Mouse (Mus musculus) layer of hippocampus, postnatal 25 days (tissue): ENCODE measurements around the gene Gm17409. TPM values are rescaled to one million over a fixed set of nuclear protein-coding genes. Genes with fewer than 3 reads are reported as not detected.

Source experiments
- DNase-seq, 2 experiments: peaks; one replicate each; pipeline ENCODE4 v3.0.0; 2022; ENCODE audit warnings: mixed read lengths in 2 of 2, low spot score in 1 of 2; ENCODE audit errors: extremely low spot score in 1 of 2
- total RNA-seq, 2 experiments: library from RNA; stranded (reverse); gene quantifications; 2 replicates each; pipeline ENCODE4 v1.2.3; 2021

The Gm17409 gene
- total RNA-seq, 2 experiments from 2014 or later = not detected

DNA sequence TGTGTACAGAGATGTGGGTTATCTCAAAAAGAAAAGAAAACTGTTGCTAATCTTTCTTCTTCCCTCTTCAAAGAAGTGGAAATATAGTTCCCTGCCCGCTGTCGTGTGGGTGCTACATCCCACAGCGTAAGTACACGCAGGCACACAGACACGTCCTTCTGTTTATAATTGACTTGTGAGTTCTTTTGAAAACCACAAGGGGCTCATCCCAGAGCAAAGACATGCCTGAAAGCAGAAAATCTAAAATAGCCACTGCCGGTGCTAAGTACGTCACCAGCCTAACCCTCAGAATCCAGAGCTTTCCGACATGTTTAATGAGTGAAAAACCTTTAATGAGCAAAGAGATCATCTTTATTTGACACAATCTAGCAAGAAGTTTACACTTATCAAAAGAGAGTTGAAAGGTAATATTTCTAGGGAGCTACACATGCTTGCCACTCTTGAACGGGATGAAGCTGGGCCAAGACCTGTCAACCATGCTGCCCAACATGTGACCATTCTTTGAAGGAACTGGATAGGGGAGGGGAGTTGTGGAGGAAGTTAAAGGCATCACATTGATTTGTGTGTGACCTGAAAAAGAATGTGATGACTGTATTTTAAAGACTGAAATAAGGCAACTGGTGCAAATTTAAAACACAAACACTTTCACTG is 11.7 kb downstream of the Gm17409 start:
- DNase-seq = no peak

DNA sequence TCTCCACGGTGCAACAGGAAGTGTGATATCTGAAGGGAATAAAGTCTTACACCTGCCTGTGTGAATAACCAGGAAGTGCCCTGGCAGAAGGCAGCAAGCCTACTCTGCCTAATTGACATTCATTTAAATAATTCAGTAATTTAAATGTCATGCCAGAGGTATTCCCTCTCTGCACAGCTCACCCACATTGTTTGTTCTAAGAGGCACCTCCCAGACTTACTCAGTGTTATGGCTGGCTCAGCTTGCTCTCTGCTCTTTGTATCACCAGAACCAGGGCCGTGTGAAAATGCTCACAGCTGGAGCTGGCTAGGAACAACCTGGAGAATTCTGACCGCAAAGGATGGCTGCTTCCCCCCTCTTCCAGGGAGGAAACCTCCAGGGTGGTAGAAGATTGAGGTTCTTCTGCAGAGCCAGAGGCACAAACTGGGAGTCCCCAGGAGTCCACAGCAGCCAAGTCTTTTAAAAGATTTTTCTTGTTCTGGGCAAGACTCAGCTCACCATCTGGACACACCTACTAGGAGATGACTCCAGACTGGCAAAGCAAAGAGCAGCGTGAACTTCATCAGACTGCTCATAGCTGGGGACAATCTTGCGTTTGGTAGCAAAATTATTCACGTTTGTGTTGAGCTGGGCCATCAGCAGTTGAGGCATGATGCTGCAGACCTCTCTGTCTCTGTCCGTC is 14.5 kb downstream of the Gm17409 start:
- no peak for DNase-seq

- DNase-seq = no peak
Measured at GRCm38 (mm10) chr2:58485152-58485551, 15.2 kb downstream of the Gm17409 start.

- DNase-seq = no peak
Measured at GRCm38 (mm10) chr2:58485683-58486082, 15.8 kb downstream of the Gm17409 start.

DNA sequence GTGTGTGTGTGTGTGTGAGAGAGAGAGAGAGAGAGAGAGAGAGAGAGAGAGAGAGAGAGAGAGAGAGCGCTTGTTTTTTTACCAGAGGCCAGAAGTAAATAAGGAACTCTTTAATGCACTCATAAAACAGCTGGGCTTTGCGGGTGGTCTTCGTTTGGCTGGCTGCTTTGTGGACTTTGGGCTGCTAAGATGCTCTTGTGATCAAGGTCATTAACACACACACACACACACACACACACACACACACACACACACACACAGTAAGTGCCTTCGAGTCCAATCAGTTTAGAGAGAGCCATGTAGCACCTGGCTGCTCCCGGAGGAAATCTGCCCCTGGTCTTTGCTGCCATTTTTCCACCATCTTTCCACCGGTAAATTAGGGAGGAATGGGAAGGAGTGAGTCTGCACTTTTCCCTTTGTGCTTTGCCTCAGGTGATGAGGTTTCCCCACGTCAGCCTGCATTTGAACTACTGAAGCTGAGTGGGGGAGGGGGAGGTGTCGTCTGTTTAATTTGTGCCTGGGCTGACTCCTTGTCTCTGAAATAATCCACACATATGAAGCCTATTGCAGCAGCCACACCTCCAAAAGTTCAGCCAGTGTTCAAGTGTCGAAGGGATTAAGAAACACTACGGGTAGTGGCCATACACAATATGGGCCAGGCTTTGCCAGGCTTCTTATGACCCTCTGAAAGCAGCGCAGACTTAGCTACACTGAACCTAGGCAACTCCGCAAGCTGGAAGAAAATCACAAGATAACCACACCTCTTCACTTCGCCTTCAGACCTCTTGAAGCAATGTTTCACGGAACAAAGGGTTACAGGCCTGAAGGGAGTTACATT is 16.7 kb downstream of the Gm17409 start:
- DNase-seq = no peak

GRCm38 (mm10) chr2:58487279-58487560 is 17.3 kb downstream of the Gm17409 start:
- DNase-seq = no peak

- DNase-seq = no peak
Measured at GRCm38 (mm10) chr2:58488404-58488803, 18.5 kb downstream of the Gm17409 start.

DNA sequence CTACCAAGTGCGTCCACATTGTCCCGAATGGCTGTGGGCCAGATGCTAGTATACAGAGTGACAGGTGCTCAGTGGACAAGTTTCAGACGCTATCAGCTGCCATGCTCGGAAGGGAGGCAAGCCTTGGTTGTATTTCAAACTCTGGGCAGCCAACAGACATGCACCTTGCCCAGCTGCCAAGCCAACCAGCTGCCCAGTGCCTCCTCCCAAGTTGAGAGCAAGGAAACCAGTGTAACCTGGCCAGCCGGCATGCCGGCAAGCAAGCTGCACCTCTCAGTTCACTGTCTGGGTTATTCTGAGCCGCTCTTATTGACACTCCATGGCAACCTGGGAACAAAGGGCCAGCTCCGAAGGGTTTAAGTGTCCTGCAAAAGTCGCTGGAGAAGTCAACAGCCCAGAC is 19.4 kb downstream of the Gm17409 start:
- DNase-seq = no peak

GRCm38 (mm10) chr2:58493685-58494635 is 24.0 kb downstream of the Gm17409 start:
- no peak for DNase-seq

DNA sequence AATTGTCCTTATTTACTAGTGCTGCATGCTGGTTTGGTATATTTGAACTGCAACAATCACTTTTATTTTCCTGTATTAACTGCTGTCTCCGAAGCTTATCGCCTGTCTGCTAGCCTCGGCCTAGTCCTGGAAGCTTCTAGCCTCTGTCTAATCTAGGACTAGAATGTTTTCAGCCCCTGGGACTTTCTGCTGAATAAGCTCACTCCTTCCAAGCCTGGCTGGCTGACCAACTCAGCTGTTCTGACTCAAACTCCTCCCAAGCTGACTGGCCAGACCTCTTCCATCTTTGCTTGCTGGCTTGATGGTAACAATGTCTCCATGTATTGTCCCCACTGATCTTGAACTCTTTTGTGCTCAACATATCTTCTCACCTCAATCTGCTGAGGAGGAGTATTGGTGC is 25.4 kb downstream of the Gm17409 start:
- no peak for DNase-seq

GRCm38 (mm10) chr2:58496647-58497410 is 26.9 kb downstream of the Gm17409 start:
- no peak for DNase-seq

GRCm38 (mm10) chr2:58505306-58506090 is 35.6 kb downstream of the Gm17409 start:
- no peak for DNase-seq

DNA sequence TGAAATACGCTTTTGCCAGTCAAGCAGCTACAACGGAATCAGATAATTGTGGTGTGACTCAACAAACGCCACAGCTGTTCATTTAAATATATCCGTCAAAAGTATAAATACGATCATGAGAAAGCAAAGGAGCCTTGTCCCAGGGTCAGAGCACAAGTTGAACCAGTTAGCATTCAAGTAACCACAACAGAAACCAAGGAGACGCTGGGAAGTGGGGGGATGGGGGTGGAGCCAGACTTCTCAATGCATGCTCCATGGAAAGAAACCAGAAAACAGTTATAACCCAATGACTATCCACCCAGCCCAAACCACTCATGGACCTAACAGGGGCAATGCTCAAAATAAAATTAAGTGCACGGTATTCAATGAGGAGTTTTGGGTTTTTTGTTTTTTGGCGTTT is 40.3 kb downstream of the Gm17409 start:
- DNase-seq = no peak

GRCm38 (mm10) chr2:58513212-58513611 is 43.3 kb downstream of the Gm17409 start:
- DNase-seq = no peak

GRCm38 (mm10) chr2:58514489-58514888 is 44.6 kb downstream of the Gm17409 start:
- no peak for DNase-seq

- no peak for DNase-seq
Measured at GRCm38 (mm10) chr2:58516000-58516399, 46.1 kb downstream of the Gm17409 start.

GRCm38 (mm10) chr2:58516920-58517319 is 47.0 kb downstream of the Gm17409 start:
- no peak for DNase-seq

DNA sequence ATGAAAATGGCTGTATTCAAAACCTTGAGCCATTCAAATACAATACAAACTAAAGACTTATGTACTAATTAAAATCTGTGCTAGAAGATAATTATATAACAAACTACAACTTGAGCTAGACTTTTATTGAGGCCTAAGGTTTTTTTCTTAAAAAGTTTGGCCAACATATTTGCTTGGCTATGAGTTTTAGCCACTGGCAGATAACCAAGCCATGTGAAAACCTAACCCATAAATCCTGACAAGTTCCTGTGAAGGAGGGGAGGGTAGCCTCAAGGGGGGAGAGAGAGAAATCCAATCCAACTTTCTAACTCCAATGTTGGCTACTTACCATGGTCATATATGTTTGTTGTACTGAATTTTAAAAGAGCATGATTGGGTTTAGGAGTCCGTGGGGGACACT is 48.6 kb downstream of the Gm17409 start:
- no peak for DNase-seq
